Mouse (Mus musculus): Measurements from ENCODE around the gene Trim28.

Gene Trim28

GRCm38 (mm10) chr7:12998053-12998452, 861 bp upstream of the Trim28 start, which contains the start of gene Slc27a5:
Slc27a5 (minus strand) TSS chr7:12998192.
- DNase-seq (ENCODE audit: low read depth), result no peak

- DNase-seq (ENCODE audit: low read depth), result no peak
Observed at GRCm38 (mm10) chr7:13001584-13001983, 2.7 kb downstream of the Trim28 start.

GRCm38 (mm10) chr7:13003380-13003779, 4.5 kb downstream of the Trim28 start:
- DNase-seq (ENCODE audit: low read depth), result no peak

GRCm38 (mm10) chr7:13006011-13006410, 7.1 kb downstream of the Trim28 start:
- no peak for DNase-seq (ENCODE audit: low read depth)

GRCm38 (mm10) chr7:13006531-13006930, 7.6 kb downstream of the Trim28 start:
- no peak for DNase-seq (ENCODE audit: low read depth)

- DNase-seq (ENCODE audit: low read depth), result no peak
Observed at GRCm38 (mm10) chr7:13007341-13008092, 8.6 kb downstream of the Trim28 start.

GRCm38 (mm10) chr7:13009143-13010004, 10.5 kb downstream of the Trim28 start:
- DNase-seq (ENCODE audit: low read depth), result peak; percentile 96

- DNase-seq (ENCODE audit: low read depth), result no peak
Observed at GRCm38 (mm10) chr7:13010005-13010908, 11.3 kb downstream of the Trim28 start, which contains the start of gene Zbtb45. Zbtb45 (minus strand) TSS chr7:13010034.

- DNase-seq (ENCODE audit: low read depth), result no peak
Observed at GRCm38 (mm10) chr7:13013671-13014070, 14.8 kb downstream of the Trim28 start.

GRCm38 (mm10) chr7:13014275-13014839, 15.4 kb downstream of the Trim28 start:
- DNase-seq (ENCODE audit: low read depth), result no peak

- DNase-seq (ENCODE audit: low read depth), result no peak
Observed at GRCm38 (mm10) chr7:13015217-13015616, 16.3 kb downstream of the Trim28 start.

GRCm38 (mm10) chr7:13022773-13023535, 24.0 kb downstream of the Trim28 start:
- DNase-seq (ENCODE audit: low read depth), result peak; percentile 87

- DNase-seq (ENCODE audit: low read depth), result peak; percentile 97
Observed at GRCm38 (mm10) chr7:13023928-13024731, 25.2 kb downstream of the Trim28 start.

- peak; percentile 78 for DNase-seq (ENCODE audit: low read depth)
Observed at GRCm38 (mm10) chr7:13024805-13025204, 25.9 kb downstream of the Trim28 start.

GRCm38 (mm10) chr7:13025511-13026112, 26.7 kb downstream of the Trim28 start:
- no peak for DNase-seq (ENCODE audit: low read depth)

- no peak for DNase-seq (ENCODE audit: low read depth)
Observed at GRCm38 (mm10) chr7:13028986-13029385, 30.1 kb downstream of the Trim28 start.

- peak; percentile 55 for DNase-seq (ENCODE audit: low read depth)
Observed at GRCm38 (mm10) chr7:13031069-13031468, 32.2 kb downstream of the Trim28 start.

GRCm38 (mm10) chr7:13031983-13032382, 33.1 kb downstream of the Trim28 start:
- no peak for DNase-seq (ENCODE audit: low read depth)

GRCm38 (mm10) chr7:13032541-13032940, 33.6 kb downstream of the Trim28 start:
- DNase-seq (ENCODE audit: low read depth), result no peak
